Mouse (Mus musculus): ENCODE measurements around the gene Gpr68. TPM values are rescaled to one million over a fixed set of nuclear protein-coding genes. Genes with fewer than 3 reads are reported as not detected.
A peak's percentile ranks its signal among the peaks of the same experiment; 100 is the strongest.

Gpr68 gene
- polyA plus RNA-seq, 1 experiment from 2014 or later = 0.25 TPM

- 92% methylated on average over 3 of the region's 3 CpGs for WGBS
These were observed 45.0 kb downstream of the Gpr68 start for GRCm38 (mm10) chr12:100862856-100863446.

DNA sequence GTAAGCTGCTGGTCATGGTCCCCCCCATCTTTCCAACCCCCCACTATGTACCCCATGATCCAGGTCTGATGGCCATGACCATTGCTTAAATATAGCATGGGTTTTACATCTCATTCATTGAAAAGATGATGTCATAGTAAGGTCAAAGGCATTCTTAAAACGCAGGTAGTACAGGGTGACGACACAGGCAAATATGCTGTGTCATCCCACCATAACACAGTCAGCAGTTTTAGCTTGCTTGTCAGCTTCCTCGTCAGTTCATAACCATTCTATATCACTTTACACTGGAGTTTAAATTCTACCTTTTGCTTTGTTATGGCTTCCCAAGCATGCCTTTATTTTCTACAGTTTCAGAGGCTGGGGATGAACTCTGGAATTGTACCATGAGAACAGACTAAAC is 45.7 kb downstream of the Gpr68 start:
- no peak overlapping the region for H3K27ac ChIP-seq

More at GRCm38 (mm10) chr12:100862856-100863446, 45.0 kb downstream of the Gpr68 start:
- H3K4me1 ChIP-seq = peaks cover 4% of the 10 kb centered on the region; the same call in 1 of the 2 replicates
- no peak for ATAC-seq (ENCODE audit: low FRiP score, low read depth)
- H3K9me3 ChIP-seq = no peaks in the 10 kb centered on the region
- no peaks in the 10 kb centered on the region for H3K27me3 ChIP-seq
- H3K4me2 ChIP-seq (replicated peaks) = no peak overlapping the region
- H3K4me3 ChIP-seq = no peak overlapping the region
- no peaks in the 10 kb centered on the region for H3K36me3 ChIP-seq
- H3K9ac ChIP-seq = no peak overlapping the region
- H3K27ac ChIP-seq = no peak overlapping the region

DNA sequence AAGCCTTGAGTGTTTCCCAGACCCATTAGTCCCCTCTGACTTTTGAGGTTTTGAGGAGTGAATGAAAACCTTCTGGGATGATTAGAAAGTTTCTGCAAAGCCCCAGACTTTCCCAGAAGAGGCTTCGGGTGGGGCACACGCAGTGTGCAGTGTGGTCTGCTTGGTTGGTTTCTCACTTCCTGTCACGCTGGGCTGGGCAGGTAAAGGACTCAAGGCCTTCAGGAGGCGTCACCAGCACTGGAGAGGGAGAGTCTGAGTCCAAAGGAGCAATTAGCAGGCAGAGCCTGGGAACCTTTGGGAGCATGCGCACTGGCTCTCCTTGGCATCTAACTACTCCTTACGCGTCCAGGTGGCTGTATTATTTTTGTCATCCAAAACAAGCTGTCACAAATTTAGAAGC is 50.2 kb downstream of the Gpr68 start:
- WGBS = 64% methylated on average over 7 of the region's 7 CpGs
- no peaks in the 10 kb centered on the region for H3K9me3 ChIP-seq
- no peaks in the 10 kb centered on the region for H3K36me3 ChIP-seq
- H3K4me2 ChIP-seq (replicated peaks) = no peak overlapping the region
- no peaks in the 10 kb centered on the region for H3K4me1 ChIP-seq
- no peaks in the 10 kb centered on the region for H3K27me3 ChIP-seq
- ATAC-seq (ENCODE audit: low FRiP score, low read depth) = no peak; the same call in 1 of the 2 replicates
- H3K27ac ChIP-seq = no peak overlapping the region
- H3K4me3 ChIP-seq = no peak overlapping the region
- no peak overlapping the region for H3K9ac ChIP-seq

More for the DNA sequence above, 45.7 kb downstream of the Gpr68 start:
- Histone ChIP-seq H3K4me1 (no peaks in the 10 kb centered on the region), H3K4me3 (no peak overlapping the region), H3K9ac (no peak overlapping the region), H3K4me2 (replicated peaks) (no peak overlapping the region), H3K9me3 (no peaks in the 10 kb centered on the region), H3K27me3 (no peaks in the 10 kb centered on the region), H3K36me3 (no peaks in the 10 kb centered on the region)
- ATAC-seq (ENCODE audit: low FRiP score, low read depth) = no peak
- 84% methylated on average over 3 of the region's 3 CpGs for WGBS

- WGBS = 88% methylated on average over 2 of the region's 2 CpGs
- no peaks in the 10 kb centered on the region for H3K36me3 ChIP-seq
- no peak for ATAC-seq (ENCODE audit: low FRiP score, low read depth)
These were observed 51.7 kb downstream of the Gpr68 start for GRCm38 (mm10) chr12:100856337-100856736.

DNA sequence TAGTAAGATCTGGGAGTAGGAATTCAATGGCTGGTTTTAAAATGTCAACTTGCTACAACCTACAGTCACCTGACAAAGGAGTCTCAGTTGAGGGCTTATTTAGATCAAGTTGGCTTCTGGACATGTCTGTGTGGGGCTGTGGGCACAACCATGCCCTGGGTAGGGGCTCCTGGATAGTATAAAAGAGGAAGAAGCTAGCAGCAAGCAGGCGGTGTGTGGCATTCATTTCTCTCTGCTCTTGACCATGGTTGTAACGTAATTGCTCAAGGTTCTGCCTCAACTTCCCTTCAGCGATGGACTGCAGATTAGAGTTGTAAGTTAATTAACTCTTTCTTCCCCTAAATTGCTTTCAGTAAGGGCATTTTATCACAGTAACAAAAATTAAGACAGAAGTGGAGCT is 55.6 kb downstream of the Gpr68 start:
- Histone ChIP-seq H3K4me1 (no peaks in the 10 kb centered on the region), H3K9me3 (no peaks in the 10 kb centered on the region), H3K4me3 (no peak overlapping the region), H3K9ac (no peak overlapping the region), H3K27me3 (no peaks in the 10 kb centered on the region; the same call in 1 of the 2 replicates), H3K27ac (no peak overlapping the region), H3K36me3 (no peaks in the 10 kb centered on the region), H3K4me2 (replicated peaks) (no peak overlapping the region)
- 79% methylated on average over 3 of the region's 3 CpGs for WGBS
- no peak for ATAC-seq (ENCODE audit: low FRiP score, low read depth)

More at GRCm38 (mm10) chr12:100856337-100856736, 51.7 kb downstream of the Gpr68 start:
- H3K9ac ChIP-seq = no peak overlapping the region
- H3K27ac ChIP-seq = no peak overlapping the region
- no peaks in the 10 kb centered on the region for H3K9me3 ChIP-seq
- no peaks in the 10 kb centered on the region for H3K27me3 ChIP-seq
- H3K4me1 ChIP-seq = no peaks in the 10 kb centered on the region
- H3K4me3 ChIP-seq = no peak overlapping the region
- no peak overlapping the region for H3K4me2 ChIP-seq (replicated peaks)

GRCm38 (mm10) chr12:100849421-100850138 is 58.4 kb downstream of the Gpr68 start:
- H3K4me3 ChIP-seq = no peak overlapping the region
- 0 out of 2 replicates have a peak, but pooled peaks have one; percentile 64 for ATAC-seq (ENCODE audit: low FRiP score, low read depth)
- H3K4me2 ChIP-seq (replicated peaks) = no peak overlapping the region
- H3K9ac ChIP-seq = no peak overlapping the region
- no peaks in the 10 kb centered on the region for H3K4me1 ChIP-seq
- WGBS = 72% methylated on average over 7 of the region's 7 CpGs
- no peaks in the 10 kb centered on the region; the same call in 1 of the 2 replicates for H3K27me3 ChIP-seq
- H3K36me3 ChIP-seq = no peaks in the 10 kb centered on the region
- no peaks in the 10 kb centered on the region for H3K9me3 ChIP-seq
- H3K27ac ChIP-seq = no peak overlapping the region

DNA sequence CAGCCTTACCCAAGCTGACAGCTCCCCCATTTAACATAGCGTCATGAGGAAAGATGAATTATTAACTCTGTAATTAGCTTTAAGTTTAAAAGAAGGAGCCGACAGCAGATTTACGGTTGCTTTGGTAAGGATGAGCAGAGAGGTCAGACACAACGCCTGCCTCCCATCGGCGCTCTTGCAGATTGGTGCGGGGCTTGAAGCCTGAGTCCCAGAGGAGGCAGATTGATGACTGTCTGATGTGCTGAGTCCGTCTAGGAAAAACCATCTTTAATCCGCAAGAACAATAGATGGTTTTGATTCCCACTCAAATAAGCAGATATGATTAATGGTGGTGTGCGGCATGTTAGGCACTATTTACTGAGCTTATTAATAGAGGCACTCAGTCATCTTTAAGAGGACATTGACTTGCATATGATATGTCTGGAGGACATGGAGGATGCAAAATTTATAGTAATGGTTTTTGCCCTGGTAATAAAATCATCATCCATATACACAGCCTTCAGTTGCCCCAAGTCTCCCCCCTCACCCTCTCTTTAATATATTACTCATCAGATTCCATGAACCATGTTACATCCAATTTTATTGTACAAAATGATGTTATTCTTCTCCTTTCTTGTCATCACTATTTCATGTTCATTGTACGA is 60.4 kb downstream of the Gpr68 start:
- Histone ChIP-seq H3K9ac (no peak overlapping the region), H3K27ac (no peak overlapping the region), H3K36me3 (no peaks in the 10 kb centered on the region), H3K4me1 (no peaks in the 10 kb centered on the region), H3K4me3 (no peak overlapping the region), H3K27me3 (no peaks in the 10 kb centered on the region; the same call in 1 of the 2 replicates), H3K9me3 (no peaks in the 10 kb centered on the region), H3K4me2 (replicated peaks) (no peak overlapping the region)
- ATAC-seq (ENCODE audit: low FRiP score, low read depth) = no peak
- WGBS = 59% methylated on average over 11 of the region's 11 CpGs

- Histone ChIP-seq H3K27me3 (no peaks in the 10 kb centered on the region; the same call in 1 of the 2 replicates), H3K27ac (no peak overlapping the region), H3K9ac (no peak overlapping the region), H3K4me2 (replicated peaks) (no peak overlapping the region), H3K9me3 (no peaks in the 10 kb centered on the region), H3K4me3 (no peak overlapping the region), H3K4me1 (no peaks in the 10 kb centered on the region), H3K36me3 (no peaks in the 10 kb centered on the region)
- no peak for ATAC-seq (ENCODE audit: low FRiP score, low read depth)
- WGBS = 17% methylated on average over 1 of the region's 1 CpGs
These were observed 61.4 kb downstream of the Gpr68 start for GRCm38 (mm10) chr12:100846566-100846965.

DNA sequence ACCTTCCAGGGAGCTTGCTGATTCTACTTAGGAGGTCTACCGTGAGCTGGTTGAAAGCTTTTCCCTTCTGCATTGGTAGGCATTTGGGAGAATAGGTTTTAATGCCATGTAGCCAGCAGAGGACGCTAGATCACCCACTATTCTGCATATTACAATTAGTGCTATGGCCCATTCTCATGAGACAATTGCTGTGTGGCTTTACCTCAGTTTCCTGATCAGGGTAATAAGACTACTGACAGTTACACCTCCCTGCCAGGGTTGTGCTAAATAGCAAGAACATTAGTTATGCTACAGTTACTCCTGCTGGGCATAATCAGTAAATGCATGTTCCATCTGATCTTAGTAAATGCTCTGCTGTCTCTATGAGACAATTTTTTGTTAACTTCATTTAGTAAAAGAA is 62.2 kb downstream of the Gpr68 start:
- H3K9ac ChIP-seq = no peak overlapping the region
- no peak overlapping the region for H3K27ac ChIP-seq
- no peak for ATAC-seq (ENCODE audit: low FRiP score, low read depth)
- no peaks in the 10 kb centered on the region; the same call in 1 of the 2 replicates for H3K27me3 ChIP-seq
- H3K9me3 ChIP-seq = no peaks in the 10 kb centered on the region
- 37% methylated on average over 2 of the region's 2 CpGs for WGBS
- no peak overlapping the region for H3K4me3 ChIP-seq
- H3K4me2 ChIP-seq (replicated peaks) = no peak overlapping the region
- H3K4me1 ChIP-seq = no peaks in the 10 kb centered on the region
- no peaks in the 10 kb centered on the region for H3K36me3 ChIP-seq

DNA sequence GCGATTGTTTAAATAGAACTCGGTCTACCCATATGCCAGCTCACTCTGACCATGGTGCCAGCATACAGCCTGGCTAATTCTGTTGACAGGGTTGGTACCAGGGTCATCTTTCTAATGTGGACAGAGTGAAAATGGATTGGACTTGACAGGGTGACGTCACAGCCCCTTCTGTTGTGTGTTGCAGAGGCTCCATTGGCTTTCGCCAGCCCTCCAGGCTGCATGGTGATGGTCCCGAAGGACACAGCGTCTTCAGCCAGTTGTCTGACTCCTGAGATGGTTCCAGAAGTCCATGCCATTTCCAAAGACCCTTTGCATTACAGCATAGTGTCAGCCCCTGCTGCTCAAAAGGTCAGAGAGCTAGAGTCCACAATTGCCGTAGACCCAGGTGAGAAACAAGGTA is 63.5 kb downstream of the Gpr68 start:
- Histone ChIP-seq H3K4me2 (replicated peaks) (no peak overlapping the region), H3K36me3 (no peaks in the 10 kb centered on the region), H3K27me3 (no peaks in the 10 kb centered on the region; the same call in 1 of the 2 replicates), H3K4me3 (no peak overlapping the region), H3K9me3 (no peaks in the 10 kb centered on the region), H3K9ac (no peak overlapping the region), H3K4me1 (no peaks in the 10 kb centered on the region), H3K27ac (no peak overlapping the region)
- ATAC-seq (ENCODE audit: low FRiP score, low read depth) = no peak
- 88% methylated on average over 7 of the region's 7 CpGs for WGBS

DNA sequence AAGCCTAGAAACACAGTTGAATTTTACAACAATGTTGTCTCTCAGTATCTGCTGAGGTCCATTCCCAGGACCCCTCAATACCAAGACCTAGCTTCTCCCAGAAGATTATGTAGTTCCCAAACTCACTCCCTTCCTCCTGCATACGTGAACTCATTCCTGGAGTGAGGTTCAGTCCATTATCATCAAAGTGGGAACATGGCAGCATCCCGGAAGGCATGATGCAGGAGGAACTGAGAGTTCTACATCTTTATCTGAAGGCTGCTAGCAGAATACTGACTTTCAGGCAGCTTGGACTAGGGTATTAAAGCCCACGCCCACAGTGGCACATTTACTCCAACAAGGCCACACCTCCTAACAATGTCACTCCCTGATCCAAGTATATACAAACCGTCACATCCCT is 64.8 kb downstream of the Gpr68 start:
- ATAC-seq (ENCODE audit: low FRiP score, low read depth) = no peak
- Histone ChIP-seq H3K4me3 (no peak overlapping the region), H3K36me3 (no peaks in the 10 kb centered on the region), H3K9me3 (no peaks in the 10 kb centered on the region), H3K4me1 (no peaks in the 10 kb centered on the region), H3K9ac (no peak overlapping the region), H3K27ac (no peak overlapping the region), H3K27me3 (no peaks in the 10 kb centered on the region; the same call in 1 of the 2 replicates), H3K4me2 (replicated peaks) (no peak overlapping the region)
- 82% methylated on average over 4 of the region's 4 CpGs for WGBS

DNA sequence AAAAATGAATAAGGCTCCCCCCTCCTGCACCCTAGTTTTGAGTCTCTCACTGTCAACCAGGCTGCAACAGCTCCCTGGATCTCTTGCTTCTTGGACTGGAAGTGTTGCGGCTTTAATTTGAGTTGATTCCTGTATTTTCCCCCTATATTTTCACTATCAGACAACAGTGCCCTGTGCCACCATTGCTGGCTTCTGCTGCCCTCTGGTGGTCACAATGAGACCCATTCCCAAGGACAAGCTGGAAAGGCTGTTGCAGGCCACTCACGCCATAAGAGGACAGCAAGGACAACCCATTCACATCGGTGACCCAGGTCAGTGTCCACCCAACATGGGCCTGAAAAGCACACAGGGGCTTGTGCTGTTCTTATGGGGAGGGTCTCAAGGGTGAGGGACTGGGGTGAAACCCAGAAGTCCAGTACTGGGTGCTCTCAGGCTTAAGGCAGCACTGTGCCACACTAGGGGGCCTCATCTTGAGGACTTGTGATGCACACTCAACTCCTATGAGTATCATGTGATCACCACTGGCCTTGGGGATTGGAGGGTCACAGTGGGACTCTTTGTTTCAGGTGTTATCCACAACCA is 66.7 kb downstream of the Gpr68 start:
- WGBS = 31% methylated on average over 3 of the region's 3 CpGs
- H3K4me3 ChIP-seq = no peak overlapping the region
- no peaks in the 10 kb centered on the region for H3K4me1 ChIP-seq
- H3K9ac ChIP-seq = no peak overlapping the region
- peak; percentile 74 for ATAC-seq (ENCODE audit: low FRiP score, low read depth)
- H3K36me3 ChIP-seq = no peaks in the 10 kb centered on the region
- no peak overlapping the region for H3K27ac ChIP-seq
- no peaks in the 10 kb centered on the region for H3K27me3 ChIP-seq
- H3K9me3 ChIP-seq = no peaks in the 10 kb centered on the region
- H3K4me2 ChIP-seq (replicated peaks) = no peak overlapping the region

Measured in limb, embryonic 13.5 days (tissue).